Mouse (Mus musculus): ENCODE measurements around the gene Ar.

The Ar gene

DNA sequence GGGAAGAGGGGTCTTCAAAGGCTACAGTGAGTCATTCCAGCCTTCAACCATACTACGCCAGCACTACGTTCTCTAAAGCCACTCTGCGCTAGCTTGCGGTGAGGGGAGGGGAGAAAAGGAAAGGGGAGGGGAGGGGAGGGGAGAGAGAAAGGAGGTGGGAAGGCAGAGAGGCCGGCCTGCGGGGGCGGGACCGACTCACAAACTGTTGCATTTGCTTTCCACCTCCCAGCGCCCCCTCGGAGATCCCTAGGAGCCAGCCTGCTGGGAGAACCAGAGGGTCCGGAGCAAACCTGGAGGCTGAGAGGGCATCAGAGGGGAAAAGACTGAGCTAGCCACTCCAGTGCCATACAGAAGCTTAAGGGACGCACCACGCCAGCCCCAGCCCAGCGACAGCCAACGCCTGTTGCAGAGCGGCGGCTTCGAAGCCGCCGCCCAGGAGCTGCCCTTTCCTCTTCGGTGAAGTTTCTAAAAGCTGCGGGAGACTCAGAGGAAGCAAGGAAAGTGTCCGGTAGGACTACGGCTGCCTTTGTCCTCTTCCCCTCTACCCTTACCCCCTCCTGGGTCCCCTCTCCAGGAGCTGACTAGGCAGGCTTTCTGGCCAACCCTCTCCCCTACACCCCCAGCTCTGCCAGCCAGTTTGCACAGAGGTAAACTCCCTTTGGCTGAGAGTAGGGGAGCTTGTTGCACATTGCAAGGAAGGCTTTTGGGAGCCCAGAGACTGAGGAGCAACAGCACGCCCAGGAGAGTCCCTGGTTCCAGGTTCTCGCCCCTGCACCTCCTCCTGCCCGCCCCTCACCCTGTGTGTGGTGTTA, at the start of gene Ar:
Gene Ar (plus strand): TSS at position 239 of the 812 bp plus-strand sequence.
- in situ Hi-C loops (cut with MboI, MseI) = loop anchor here (10.0 kb wide), 2 partner anchors 104 to 1334 kb away; no protein-coding TSS in a partner anchor

DNA sequence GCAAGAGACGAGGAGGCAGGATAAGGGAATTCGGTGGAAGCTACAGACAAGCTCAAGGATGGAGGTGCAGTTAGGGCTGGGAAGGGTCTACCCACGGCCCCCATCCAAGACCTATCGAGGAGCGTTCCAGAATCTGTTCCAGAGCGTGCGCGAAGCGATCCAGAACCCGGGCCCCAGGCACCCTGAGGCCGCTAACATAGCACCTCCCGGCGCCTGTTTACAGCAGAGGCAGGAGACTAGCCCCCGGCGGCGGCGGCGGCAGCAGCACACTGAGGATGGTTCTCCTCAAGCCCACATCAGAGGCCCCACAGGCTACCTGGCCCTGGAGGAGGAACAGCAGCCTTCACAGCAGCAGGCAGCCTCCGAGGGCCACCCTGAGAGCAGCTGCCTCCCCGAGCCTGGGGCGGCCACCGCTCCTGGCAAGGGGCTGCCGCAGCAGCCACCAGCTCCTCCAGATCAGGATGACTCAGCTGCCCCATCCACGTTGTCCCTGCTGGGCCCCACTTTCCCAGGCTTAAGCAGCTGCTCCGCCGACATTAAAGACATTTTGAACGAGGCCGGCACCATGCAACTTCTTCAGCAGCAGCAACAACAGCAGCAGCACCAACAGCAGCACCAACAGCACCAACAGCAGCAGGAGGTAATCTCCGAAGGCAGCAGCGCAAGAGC, 1.3 kb downstream of the Ar start:
- in situ Hi-C loops (cut with MboI, MseI) = loop anchor here (10.0 kb wide), 2 partner anchors 105 to 1335 kb away; no protein-coding TSS in a partner anchor

DNA sequence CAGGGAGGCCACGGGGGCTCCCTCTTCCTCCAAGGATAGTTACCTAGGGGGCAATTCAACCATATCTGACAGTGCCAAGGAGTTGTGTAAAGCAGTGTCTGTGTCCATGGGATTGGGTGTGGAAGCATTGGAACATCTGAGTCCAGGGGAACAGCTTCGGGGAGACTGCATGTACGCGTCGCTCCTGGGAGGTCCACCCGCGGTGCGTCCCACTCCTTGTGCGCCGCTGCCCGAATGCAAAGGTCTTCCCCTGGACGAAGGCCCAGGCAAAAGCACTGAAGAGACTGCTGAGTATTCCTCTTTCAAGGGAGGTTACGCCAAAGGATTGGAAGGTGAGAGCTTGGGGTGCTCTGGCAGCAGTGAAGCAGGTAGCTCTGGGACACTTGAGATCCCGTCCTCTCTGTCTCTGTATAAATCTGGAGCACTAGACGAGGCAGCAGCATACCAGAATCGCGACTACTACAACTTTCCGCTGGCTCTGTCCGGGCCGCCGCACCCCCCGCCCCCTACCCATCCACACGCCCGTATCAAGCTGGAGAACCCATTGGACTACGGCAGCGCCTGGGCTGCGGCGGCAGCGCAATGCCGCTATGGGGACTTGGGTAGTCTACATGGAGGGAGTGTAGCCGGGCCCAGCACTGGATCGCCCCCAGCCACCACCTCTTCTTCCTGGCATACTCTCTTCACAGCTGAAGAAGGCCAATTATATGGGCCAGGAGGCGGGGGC, 2.0 kb downstream of the Ar start:
- in situ Hi-C loops (cut with MboI, MseI) = no loop called here

DNA sequence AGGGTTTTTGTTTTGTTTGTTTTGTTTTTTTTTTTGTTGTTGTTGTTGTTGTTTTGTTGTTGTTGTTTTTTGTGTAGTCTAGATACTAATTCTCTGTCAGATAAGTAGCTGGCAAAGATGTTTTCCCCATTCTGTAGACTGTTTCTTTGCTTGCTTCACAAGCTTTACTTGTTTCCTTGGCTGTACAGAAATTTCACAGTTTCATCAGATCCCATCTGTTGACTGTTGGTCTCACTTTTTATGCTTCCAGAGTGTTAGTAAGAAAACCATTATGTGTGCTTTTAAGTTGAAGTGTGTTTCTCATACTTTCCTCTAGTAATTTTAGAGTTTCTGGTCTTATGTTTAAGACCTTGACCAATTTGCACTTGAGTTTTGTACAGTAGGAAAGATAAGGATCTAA, 41.2 kb downstream of the Ar start:
- in situ Hi-C loops (cut with MboI, MseI) = no loop called here

DNA sequence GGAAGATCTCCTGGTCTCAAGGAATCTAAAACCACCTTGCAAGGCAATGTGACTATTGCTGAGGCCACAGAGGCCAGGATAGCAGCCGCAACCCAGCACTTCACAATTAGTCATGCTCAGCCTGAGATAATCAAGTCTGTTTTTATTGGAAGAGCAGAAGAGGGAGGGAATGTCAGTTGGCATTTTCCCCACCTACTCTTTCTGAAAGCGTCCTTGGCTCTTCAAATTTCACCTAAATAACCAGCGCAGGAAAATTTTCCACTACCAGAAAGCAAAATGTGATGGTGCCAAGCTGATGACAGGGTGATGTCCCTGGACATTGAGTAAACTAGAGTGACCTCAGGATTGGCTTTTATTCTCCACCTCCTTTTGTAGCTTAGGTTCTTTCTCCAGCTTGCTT, 57.2 kb downstream of the Ar start:
- in situ Hi-C loops (cut with MboI, MseI) = no loop called here

DNA sequence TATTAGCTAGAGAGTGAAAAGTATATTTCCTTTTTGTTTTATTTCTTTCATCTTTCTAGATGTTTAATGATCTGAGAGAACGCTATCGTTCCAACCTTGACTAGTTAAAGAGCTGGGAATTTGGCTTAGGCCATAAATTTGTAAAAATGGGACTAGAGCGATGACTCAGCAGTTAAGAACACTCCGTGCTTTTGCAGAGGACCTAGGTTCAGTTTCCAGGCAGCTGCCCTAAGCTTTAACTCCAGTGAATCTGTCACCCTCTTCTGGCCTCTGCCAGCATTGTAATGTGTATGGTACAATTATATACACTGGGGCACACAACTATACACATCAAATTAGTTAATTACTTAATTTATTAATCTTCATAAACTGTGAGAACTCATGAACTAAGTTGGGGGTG, 58.6 kb downstream of the Ar start:
- in situ Hi-C loops (cut with MboI, MseI) = no loop called here

DNA sequence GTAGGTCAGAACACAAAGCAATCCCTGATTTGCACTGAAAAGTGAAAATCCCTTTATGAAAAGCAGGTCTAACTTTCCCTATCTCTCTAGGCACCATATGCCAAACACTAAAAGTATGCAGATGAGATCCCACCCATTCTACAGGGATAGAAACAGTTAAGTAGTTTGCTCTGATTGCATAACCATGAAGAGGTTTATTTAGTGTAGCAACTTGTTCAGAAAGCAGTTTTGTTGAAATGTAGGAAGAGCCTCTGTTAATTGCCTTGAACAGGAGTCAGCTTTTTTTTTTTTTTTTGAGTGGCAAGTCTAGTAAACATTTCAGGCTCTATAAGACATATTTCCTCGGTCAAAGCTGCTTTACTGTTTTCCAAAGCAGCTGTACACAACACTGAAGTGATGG, 67.5 kb downstream of the Ar start:
- in situ Hi-C loops (cut with MboI, MseI) = no loop called here

DNA sequence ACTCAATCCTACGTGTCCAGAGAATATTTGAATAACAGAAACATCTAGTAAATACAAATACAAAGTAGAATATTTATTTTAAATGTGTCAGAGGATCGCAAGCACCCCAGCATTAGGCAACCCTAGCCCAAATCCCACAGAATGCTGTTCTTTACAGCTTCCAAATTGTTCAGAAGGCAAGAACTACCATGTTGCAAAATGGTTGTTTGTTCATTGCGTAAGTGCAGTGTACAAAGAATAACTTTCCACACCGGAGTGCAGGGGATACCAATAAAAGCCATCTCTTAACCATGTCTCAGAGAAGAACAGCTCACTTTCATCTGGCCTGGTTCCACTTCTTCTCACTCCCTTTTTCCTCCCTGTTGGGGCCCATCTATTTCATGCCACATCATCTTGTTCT, 90.4 kb downstream of the Ar start:
- in situ Hi-C loops (cut with MboI, MseI) = no loop called here

DNA sequence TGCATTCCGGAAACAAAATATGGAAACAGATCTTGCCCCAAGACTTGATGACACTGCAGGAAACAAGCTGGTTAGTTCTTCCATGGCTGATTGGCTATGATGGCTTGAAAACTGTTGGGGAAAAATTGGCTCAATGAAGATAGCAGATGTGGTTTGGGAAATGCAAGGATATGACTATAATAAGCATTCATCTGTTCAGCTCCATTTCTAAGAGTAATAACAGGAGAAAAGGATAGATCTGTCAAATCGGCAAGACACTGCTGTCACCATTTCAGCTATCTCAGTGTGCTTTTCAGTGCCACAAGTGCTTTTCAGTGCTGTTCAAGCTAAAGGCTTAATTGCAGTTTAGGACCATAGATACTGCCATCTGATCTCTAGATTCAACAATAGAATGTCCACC, 96.5 kb downstream of the Ar start:
- in situ Hi-C loops (cut with MboI, MseI) = no loop called here

DNA sequence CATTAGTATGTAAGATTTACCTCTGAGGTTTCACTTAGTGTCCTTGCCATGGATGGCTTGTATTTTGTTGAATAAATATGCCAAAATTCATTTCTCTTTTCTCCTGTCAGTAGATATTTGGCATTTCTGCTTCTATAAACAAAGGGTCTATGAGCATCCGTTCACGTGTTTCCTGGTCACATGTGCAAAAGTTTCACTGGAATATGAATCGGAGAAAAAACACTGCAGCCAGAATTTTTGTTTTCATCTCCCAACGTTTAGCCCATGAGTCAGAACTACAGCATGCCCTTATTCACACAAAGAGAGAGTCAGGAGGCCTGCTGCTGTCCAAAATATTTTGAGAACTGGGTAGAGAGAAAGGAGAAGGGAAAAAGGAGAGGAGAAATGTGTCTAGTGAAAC, 99.8 kb downstream of the Ar start:
- in situ Hi-C loops (cut with MboI, MseI) = no loop called here

DNA sequence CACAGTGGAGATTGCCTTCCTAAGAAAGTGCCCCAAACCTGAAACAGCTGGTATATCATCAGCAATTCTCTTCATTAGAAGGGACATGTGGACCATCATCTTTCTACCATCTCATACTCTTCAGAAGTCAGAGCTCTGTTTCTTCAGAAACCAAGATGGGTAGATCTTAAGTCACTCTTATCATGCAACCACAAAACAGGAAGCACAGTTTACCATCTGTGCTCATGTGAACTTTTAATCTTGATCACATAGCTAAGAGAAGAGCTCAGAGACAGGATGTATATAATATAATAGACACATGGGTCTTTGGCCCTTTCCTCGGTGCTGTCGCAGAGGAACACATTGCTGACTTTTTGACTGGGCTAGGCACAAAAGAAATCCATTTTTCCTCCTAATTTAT, 111.1 kb downstream of the Ar start:
- in situ Hi-C loops (cut with MboI, MseI) = no loop called here

DNA sequence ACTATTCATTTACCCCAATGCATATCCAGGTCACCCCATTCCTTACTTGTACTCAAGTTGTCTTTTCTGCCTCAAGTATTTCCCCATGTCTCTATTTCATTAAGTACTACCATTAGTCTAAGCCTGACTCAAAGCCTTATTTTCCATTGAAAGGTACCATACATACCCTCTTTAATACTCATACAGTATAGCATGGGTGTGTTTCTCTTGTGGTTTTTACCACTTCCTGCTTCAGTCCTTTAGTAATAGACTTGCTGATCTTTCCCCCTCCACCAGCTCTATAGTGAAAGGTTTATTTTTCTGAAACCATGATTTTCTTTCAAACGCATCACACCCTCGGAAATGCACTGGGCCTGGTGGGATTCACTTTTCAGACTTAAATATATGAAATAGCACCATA, 117.2 kb downstream of the Ar start:
- in situ Hi-C loops (cut with MboI, MseI) = no loop called here

DNA sequence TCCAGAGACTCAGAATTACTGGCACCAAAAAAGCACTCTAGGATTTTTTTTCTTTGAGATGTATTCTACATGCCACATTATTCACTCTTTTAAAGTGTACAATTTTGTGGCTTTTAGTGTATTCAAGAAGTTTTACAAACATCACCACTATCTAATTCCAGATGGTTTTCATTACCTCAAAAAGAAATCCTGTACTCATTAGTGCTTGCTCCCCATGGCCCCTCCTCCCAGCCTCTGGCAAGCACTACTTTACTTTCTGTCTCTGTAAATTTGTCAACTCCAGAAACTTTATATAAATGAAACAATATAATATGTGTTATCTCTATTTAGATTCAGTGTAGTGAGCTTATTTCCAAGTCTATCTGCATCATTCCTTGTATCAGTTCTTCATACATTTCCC, 122.8 kb downstream of the Ar start:
- in situ Hi-C loops (cut with MboI, MseI) = no loop called here

DNA sequence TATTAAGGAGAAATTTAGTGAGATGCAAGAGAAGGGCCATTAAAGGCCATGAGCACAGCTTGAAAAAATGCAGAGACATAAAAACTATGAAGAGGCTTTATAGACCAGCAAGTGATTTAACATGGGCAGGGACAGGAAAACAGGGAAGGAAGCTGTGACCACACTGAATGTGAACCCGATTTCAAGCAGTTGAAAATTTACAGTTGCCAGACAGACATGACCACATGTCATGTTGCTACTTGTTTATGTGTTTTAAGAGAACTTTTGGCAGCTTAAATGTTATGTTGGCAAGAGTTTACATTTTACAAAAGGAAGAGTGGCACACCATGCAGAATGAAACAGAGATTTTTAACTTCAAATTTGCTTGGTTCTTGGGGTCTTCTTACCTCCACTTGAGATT, 143.2 kb downstream of the Ar start:
- in situ Hi-C loops (cut with MboI, MseI) = no loop called here

DNA sequence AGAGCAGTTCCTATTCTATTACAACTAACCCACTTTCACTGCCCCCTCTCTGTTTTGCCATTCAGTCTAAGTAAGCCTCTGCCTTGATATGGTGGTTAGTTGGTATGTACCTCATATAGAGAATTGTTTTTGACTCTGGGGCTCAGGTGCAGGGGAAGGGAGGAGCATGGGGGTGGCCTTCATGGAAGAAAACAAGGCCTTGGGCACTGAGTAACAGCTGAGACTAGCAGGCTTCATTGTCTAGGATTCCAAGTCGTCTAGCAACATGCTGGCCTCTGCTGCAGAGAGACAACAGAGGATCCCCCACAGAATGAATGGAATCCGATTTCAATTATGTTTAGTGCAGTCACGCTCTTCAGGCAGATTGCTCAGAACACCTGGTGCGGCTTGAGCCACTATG, 152.1 kb downstream of the Ar start:
- in situ Hi-C loops (cut with MboI, MseI) = no loop called here

DNA sequence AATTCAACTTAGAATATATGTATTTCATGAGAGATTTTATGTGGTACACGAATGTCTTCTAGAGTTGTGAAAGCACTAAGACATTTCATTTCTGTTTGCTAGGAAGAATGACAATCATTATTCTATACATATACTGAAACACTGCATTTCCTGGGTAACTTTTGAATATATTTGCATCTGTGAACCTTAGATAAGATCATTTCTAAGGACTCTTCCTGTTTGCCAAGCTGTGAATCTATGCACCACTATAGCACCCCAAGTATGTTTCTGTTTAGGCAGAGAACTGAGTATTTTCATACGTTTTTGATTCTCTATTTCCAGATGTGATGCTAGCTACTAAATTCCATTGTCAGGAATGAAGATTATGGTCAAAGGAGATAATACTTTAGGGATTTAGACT, 153.4 kb downstream of the Ar start:
- in situ Hi-C loops (cut with MboI, MseI) = no loop called here

DNA sequence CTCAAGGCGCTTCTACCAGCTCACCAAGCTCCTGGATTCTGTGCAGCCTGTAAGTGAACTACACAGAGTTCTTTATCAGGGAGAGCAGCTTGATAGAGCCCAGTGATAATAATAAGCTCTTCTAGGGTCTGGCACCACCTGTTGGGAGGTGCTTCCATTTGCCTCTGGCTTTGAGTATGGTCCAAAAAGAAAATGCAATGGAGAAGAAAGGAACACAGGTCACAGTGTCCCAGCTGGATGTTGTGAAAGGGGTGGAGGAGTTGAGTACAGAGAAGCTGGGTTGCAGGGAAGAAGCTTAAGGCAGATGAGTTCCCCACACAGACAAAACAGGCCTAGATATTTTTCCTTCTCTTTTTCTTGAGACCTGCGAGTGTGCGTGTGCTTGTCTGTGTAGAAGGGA, 167.4 kb downstream of the Ar start:
- in situ Hi-C loops (cut with MboI, MseI) = loop anchor here (10.0 kb wide), 1 partner anchor 1411 kb away; no protein-coding TSS in a partner anchor

DNA sequence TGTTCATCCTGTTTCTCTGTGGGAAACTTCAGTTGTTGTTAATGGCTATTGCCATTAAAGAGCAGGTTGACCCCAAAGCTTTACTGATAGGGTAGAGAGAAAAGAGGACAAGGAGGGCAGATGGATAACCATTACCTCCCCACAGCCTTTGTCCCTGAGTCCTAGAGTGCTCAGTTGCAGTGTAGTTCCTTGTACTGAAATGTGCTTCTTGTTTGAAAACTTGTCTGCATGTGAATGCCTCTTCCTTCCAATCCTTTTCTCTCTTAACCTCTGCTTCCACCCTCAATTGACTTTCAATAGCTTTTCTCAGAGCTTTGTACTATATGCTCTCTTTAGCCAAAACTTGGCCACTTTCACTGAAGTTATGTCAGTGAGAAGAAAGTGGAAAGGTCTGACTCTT, 168.9 kb downstream of the Ar start:
- in situ Hi-C loops (cut with MboI, MseI) = loop anchor here (10.0 kb wide), 1 partner anchor 1413 kb away; no protein-coding TSS in a partner anchor

DNA sequence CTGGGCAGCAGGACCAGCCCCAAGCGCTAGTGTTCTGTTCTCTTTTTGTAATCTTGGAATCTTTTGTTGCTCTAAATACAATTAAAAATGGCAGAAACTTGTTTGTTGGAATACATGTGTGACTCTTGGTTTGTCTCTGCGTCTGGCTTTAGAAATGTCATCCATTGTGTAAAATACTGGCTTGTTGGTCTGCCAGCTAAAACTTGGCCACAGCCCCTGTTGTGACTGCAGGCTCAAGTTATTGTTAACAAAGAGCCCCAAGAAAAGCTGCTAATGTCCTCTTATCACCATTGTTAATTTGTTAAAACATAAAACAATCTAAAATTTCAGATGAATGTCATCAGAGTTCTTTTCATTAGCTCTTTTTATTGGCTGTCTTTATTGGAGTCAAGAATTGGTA, 174.5 kb downstream of the Ar start:
- in situ Hi-C loops (cut with MboI, MseI) = no loop called here

DNA sequence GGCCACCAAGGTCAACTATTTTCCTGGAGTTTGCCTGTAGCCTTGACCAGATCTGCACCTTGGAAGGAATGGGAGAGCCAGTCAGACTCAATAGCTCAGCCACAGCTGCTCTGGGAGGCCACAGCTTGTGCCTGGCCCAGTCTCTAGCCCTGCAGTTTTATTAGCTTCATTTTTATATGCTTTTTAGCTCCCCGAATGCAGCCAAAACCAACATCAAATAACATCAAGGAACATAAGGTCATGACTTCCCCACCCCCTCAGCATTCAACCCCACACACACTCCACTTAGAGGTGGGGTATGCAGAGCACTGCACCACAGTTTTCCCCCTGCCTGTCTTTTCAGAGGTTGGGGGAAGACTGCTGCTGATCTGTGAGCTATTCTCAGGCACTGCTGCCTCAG, 198.9 kb downstream of the Ar start:
- in situ Hi-C loops (cut with MboI, MseI) = no loop called here

DNA sequence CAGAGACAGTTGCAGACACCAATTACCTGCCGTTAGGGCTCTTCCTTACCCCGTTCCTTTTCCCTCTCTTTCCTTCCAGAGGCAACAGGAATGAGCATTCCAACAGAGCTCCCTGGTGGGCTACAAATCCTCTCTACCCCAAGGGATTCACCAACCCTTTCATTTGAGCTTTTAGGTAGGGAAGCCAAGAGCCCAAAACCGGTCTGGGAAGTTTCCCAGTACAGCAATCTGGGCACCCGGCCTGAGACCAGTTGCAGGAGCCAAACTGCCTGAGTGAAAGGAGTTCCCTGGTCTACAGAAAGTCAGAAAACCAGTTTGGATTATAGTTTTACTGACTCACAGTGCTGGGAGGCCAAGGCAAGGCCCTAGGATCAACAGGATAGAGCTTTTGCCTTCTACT, 199.5 kb downstream of the Ar start:
- in situ Hi-C loops (cut with MboI, MseI) = no loop called here
